Mouse (Mus musculus): ENCODE data around the gene Tmem131. TPM values are rescaled to one million over a fixed set of nuclear protein-coding genes. Genes with fewer than 3 reads are reported as not detected.

The Tmem131 gene
- polyA plus RNA-seq, 1 experiment from 2014 or later: 12.2 TPM

GRCm38 (mm10) chr1:36786377-36786776, 157.1 kb downstream of the Tmem131 start:
- 91% methylated on average over 7 of the region's 7 CpGs for WGBS
- H3K27ac ChIP-seq (ENCODE audit: low read depth, low read length): no peak overlapping the region
- H3K9ac ChIP-seq (ENCODE audit: low read length): no peak overlapping the region
- ATAC-seq: no peak
- no peak overlapping the region for H3K4me3 ChIP-seq (ENCODE audit: low read depth, low read length)
- H3K36me3 ChIP-seq (ENCODE audit: control insufficient read depth, insufficient read depth, low read length): peaks cover 7% of the 10 kb centered on the region; the same call in 1 of the 2 replicates
- no peaks in the 10 kb centered on the region for H3K27me3 ChIP-seq (replicated peaks; ENCODE audit: control insufficient read depth, insufficient read depth, low read length)
- DNase-seq (ENCODE audit: low spot score): no peak
- no peaks in the 10 kb centered on the region; the same call in 1 of the 2 replicates for H3K4me1 ChIP-seq (ENCODE audit: control insufficient read depth, insufficient read depth, low read length)
- H3K4me2 ChIP-seq (ENCODE audit: low read length): no peak overlapping the region
- no peaks in the 10 kb centered on the region for H3K9me3 ChIP-seq (replicated peaks; ENCODE audit: control insufficient read depth, low read length)

GRCm38 (mm10) chr1:36785238-36785641, 158.2 kb downstream of the Tmem131 start:
- Histone ChIP-seq H3K4me1 (ENCODE audit: control insufficient read depth, insufficient read depth, low read length) (no peaks in the 10 kb centered on the region; the same call in 1 of the 2 replicates), H3K36me3 (ENCODE audit: control insufficient read depth, insufficient read depth, low read length) (no peaks in the 10 kb centered on the region), H3K4me3 (ENCODE audit: low read depth, low read length) (peak overlapping the region; percentile 33), H3K9me3 (replicated peaks; ENCODE audit: control insufficient read depth, low read length) (no peaks in the 10 kb centered on the region), H3K27ac (ENCODE audit: low read depth, low read length) (peak overlapping the region; percentile 44; the same call in 1 of the 2 replicates), H3K9ac (ENCODE audit: low read length) (peak overlapping the region; percentile 62), H3K27me3 (replicated peaks; ENCODE audit: control insufficient read depth, insufficient read depth, low read length) (no peaks in the 10 kb centered on the region), H3K4me2 (ENCODE audit: low read length) (peak overlapping the region; percentile 72)
- peak; percentile 78 for DNase-seq (ENCODE audit: low spot score)
- WGBS: 2% methylated on average over 16 of the region's 16 CpGs
- ATAC-seq: peak; percentile 78

GRCm38 (mm10) chr1:36784365-36785134, 158.9 kb downstream of the Tmem131 start:
- H3K27ac ChIP-seq (ENCODE audit: low read depth, low read length): peak overlapping the region; percentile 44
- H3K4me2 ChIP-seq (ENCODE audit: low read length): peak overlapping the region; percentile 72
- no peaks in the 10 kb centered on the region for H3K36me3 ChIP-seq (ENCODE audit: control insufficient read depth, insufficient read depth, low read length)
- ATAC-seq: peak; percentile 86
- peak overlapping the region; percentile 62 for H3K9ac ChIP-seq (ENCODE audit: low read length)
- 3% methylated on average over 20 of the region's 20 CpGs for WGBS
- DNase-seq (ENCODE audit: low spot score): peak; percentile 88
- peak overlapping the region; percentile 33 for H3K4me3 ChIP-seq (ENCODE audit: low read depth, low read length)
- H3K9me3 ChIP-seq (replicated peaks; ENCODE audit: control insufficient read depth, low read length): no peaks in the 10 kb centered on the region
- H3K27me3 ChIP-seq (replicated peaks; ENCODE audit: control insufficient read depth, insufficient read depth, low read length): no peaks in the 10 kb centered on the region
- no peaks in the 10 kb centered on the region; the same call in 1 of the 2 replicates for H3K4me1 ChIP-seq (ENCODE audit: control insufficient read depth, insufficient read depth, low read length)

GRCm38 (mm10) chr1:36782476-36782875, 161.0 kb downstream of the Tmem131 start:
- ATAC-seq: no peak
- Histone ChIP-seq H3K36me3 (ENCODE audit: control insufficient read depth, insufficient read depth, low read length) (no peaks in the 10 kb centered on the region), H3K4me3 (ENCODE audit: low read depth, low read length) (no peak overlapping the region), H3K4me1 (ENCODE audit: control insufficient read depth, insufficient read depth, low read length) (no peaks in the 10 kb centered on the region; the same call in 1 of the 2 replicates), H3K9ac (ENCODE audit: low read length) (no peak overlapping the region), H3K4me2 (ENCODE audit: low read length) (no peak overlapping the region), H3K27me3 (replicated peaks; ENCODE audit: control insufficient read depth, insufficient read depth, low read length) (no peaks in the 10 kb centered on the region), H3K27ac (ENCODE audit: low read depth, low read length) (no peak overlapping the region), H3K9me3 (replicated peaks; ENCODE audit: control insufficient read depth, low read length) (no peaks in the 10 kb centered on the region)
- no peak for DNase-seq (ENCODE audit: low spot score)
- 84% methylated on average over 11 of the region's 11 CpGs for WGBS

- H3K4me2 ChIP-seq (ENCODE audit: low read length): no peak overlapping the region
- H3K27ac ChIP-seq (ENCODE audit: low read depth, low read length): no peak overlapping the region
- ATAC-seq (no peak), DNase-seq (ENCODE audit: low spot score) (no peak)
- H3K9me3 ChIP-seq (replicated peaks; ENCODE audit: control insufficient read depth, low read length): no peaks in the 10 kb centered on the region
- no peak overlapping the region for H3K9ac ChIP-seq (ENCODE audit: low read length)
- H3K4me3 ChIP-seq (ENCODE audit: low read depth, low read length): no peak overlapping the region
- H3K4me1 ChIP-seq (ENCODE audit: control insufficient read depth, insufficient read depth, low read length): no peaks in the 10 kb centered on the region; the same call in 1 of the 2 replicates
- WGBS: 94% methylated on average over 13 of the region's 13 CpGs
- no peaks in the 10 kb centered on the region for H3K27me3 ChIP-seq (replicated peaks; ENCODE audit: control insufficient read depth, insufficient read depth, low read length)
- H3K36me3 ChIP-seq (ENCODE audit: control insufficient read depth, insufficient read depth, low read length): no peaks in the 10 kb centered on the region
Measured at GRCm38 (mm10) chr1:36780793-36781192, 162.7 kb downstream of the Tmem131 start.

- Histone ChIP-seq H3K27me3 (replicated peaks; ENCODE audit: control insufficient read depth, insufficient read depth, low read length) (no peaks in the 10 kb centered on the region), H3K4me2 (ENCODE audit: low read length) (no peak overlapping the region), H3K27ac (ENCODE audit: low read depth, low read length) (no peak overlapping the region), H3K4me1 (ENCODE audit: control insufficient read depth, insufficient read depth, low read length) (0 out of 2 replicates have a peak, but pooled peaks cover 3% of the 10 kb centered on the region), H3K9me3 (replicated peaks; ENCODE audit: control insufficient read depth, low read length) (no peaks in the 10 kb centered on the region), H3K36me3 (ENCODE audit: control insufficient read depth, insufficient read depth, low read length) (no peaks in the 10 kb centered on the region), H3K9ac (ENCODE audit: low read length) (no peak overlapping the region), H3K4me3 (ENCODE audit: low read depth, low read length) (no peak overlapping the region)
- no peak for ATAC-seq
- no peak for DNase-seq (ENCODE audit: low spot score)
- 86% methylated on average over 9 of the region's 9 CpGs for WGBS
Measured at GRCm38 (mm10) chr1:36772198-36772934, 171.1 kb downstream of the Tmem131 start.

- no peak for DNase-seq (ENCODE audit: low spot score)
- peak overlapping the region; percentile 42 for H3K4me2 ChIP-seq (ENCODE audit: low read length)
Measured at GRCm38 (mm10) chr1:36770998-36771397, 172.5 kb downstream of the Tmem131 start.

GRCm38 (mm10) chr1:36769951-36770350, 173.5 kb downstream of the Tmem131 start:
- ATAC-seq: no peak
- H3K9me3 ChIP-seq (replicated peaks; ENCODE audit: control insufficient read depth, low read length): no peaks in the 10 kb centered on the region
- H3K27me3 ChIP-seq (replicated peaks; ENCODE audit: control insufficient read depth, insufficient read depth, low read length): no peaks in the 10 kb centered on the region
- H3K27ac ChIP-seq (ENCODE audit: low read depth, low read length): no peak overlapping the region
- H3K9ac ChIP-seq (ENCODE audit: low read length): no peak overlapping the region
- no peak overlapping the region for H3K4me3 ChIP-seq (ENCODE audit: low read depth, low read length)
- no peak overlapping the region for H3K4me2 ChIP-seq (ENCODE audit: low read length)
- 73% methylated on average over 1 of the region's 1 CpGs for WGBS
- H3K4me1 ChIP-seq (ENCODE audit: control insufficient read depth, insufficient read depth, low read length): 0 out of 2 replicates have a peak, but pooled peaks cover 3% of the 10 kb centered on the region
- no peak for DNase-seq (ENCODE audit: low spot score)
- no peaks in the 10 kb centered on the region for H3K36me3 ChIP-seq (ENCODE audit: control insufficient read depth, insufficient read depth, low read length)

More at GRCm38 (mm10) chr1:36770998-36771397, 172.5 kb downstream of the Tmem131 start:
- Histone ChIP-seq H3K9me3 (replicated peaks; ENCODE audit: control insufficient read depth, low read length) (no peaks in the 10 kb centered on the region), H3K9ac (ENCODE audit: low read length) (no peak overlapping the region), H3K27me3 (replicated peaks; ENCODE audit: control insufficient read depth, insufficient read depth, low read length) (no peaks in the 10 kb centered on the region), H3K27ac (ENCODE audit: low read depth, low read length) (no peak overlapping the region), H3K4me1 (ENCODE audit: control insufficient read depth, insufficient read depth, low read length) (0 out of 2 replicates have a peak, but pooled peaks cover 3% of the 10 kb centered on the region), H3K4me3 (ENCODE audit: low read depth, low read length) (no peak overlapping the region), H3K36me3 (ENCODE audit: control insufficient read depth, insufficient read depth, low read length) (no peaks in the 10 kb centered on the region)
- ATAC-seq: no peak
- WGBS: 17% methylated on average over 27 of the region's 27 CpGs
